Mouse (Mus musculus) midbrain, embryonic 12.5 days (tissue): ENCODE results near the gene Ppih. TPM values are rescaled to one million over a fixed set of nuclear protein-coding genes. Genes with fewer than 3 reads are reported as not detected.

ENCODE experiments used
- ATAC-seq: fragments of 200-750 bp; cut with Nextera tagmentation; 2 replicates; pipeline ENCODE4 v1.8.0; 2017; ENCODE audit warnings: low read depth, moderate TSS enrichment, moderate library complexity; ENCODE audit not compliant: low FRiP score
- H3K27ac ChIP-seq: fragments of 300-500 bp; sonication (generic); replicated peaks from 2 replicates; pipeline ENCODE4 v1.5.1; 2016; ENCODE audit warnings: mild to moderate bottlenecking
- H3K27me3 ChIP-seq: fragments of 300-500 bp; sonication (generic); 2 replicates; pipeline ENCODE4 v1.6.1; 2016; ENCODE audit warnings: mild to moderate bottlenecking
- H3K36me3 ChIP-seq: fragments of 300-500 bp; sonication (generic); 2 replicates; pipeline ENCODE4 v1.6.1; 2016
- H3K4me1 ChIP-seq: fragments of 300-500 bp; sonication (generic); 2 replicates; pipeline ENCODE4 v1.6.1; 2016
- H3K4me2 ChIP-seq: fragments of 300-500 bp; sonication (generic); replicated peaks from 2 replicates; pipeline ENCODE4 v1.6.1; 2016; ENCODE audit warnings: mild to moderate bottlenecking, moderate library complexity
- H3K4me3 ChIP-seq: fragments of 300-500 bp; sonication (generic); 2 replicates; pipeline ENCODE4 v1.5.1; 2016; ENCODE audit warnings: mild to moderate bottlenecking
- H3K9ac ChIP-seq: fragments of 300-500 bp; sonication (generic); replicated peaks from 2 replicates; pipeline ENCODE4 v1.6.1; 2016; ENCODE audit warnings: mild to moderate bottlenecking, moderate library complexity
- H3K9me3 ChIP-seq: fragments of 300-500 bp; sonication (generic); 2 replicates; pipeline ENCODE4 v1.6.1; 2016; ENCODE audit warnings: mild to moderate bottlenecking
- WGBS: fragments of 180-500 bp; shearing (Covaris S2); methylation state at CpG from one replicate; pipeline ENCODE4 v1.1.7; 2016; 5-methylcytosine and 5-hydroxymethylcytosine counted together
- polyA plus RNA-seq: library from polyadenylated mRNA; unstranded; fragments of >200 nt; fragmentation: Nextera tagmentation; extraction: Ambion mirVana; gene quantifications from 2 replicates; pipeline ENCODE4 v1.2.1, GENCODE M21; 2016

The Ppih gene
- polyA plus RNA-seq, 1 experiment from 2014 or later = 96.4 TPM

DNA sequence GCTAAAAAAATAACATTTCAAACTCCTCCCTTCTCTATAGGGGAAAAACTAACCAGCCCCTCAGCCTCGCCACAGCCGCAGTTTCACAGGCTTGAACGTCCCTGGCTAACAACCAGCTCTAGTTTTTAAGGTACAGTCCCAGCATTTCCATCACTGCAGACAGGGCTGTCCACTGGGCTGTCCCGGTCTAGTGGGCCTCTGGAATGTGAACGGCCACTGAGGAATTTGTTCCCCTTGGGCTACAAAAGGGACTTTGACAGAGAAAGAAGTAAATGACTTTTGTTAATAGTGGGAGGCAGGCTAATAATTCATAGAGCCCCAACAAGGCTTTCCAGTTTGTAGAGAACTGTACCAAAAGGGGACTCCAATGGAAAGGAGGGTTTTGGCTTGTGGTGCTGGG lies 14.9 kb downstream of the Ppih start:
- 79% methylated on average over 5 of the region's 5 CpGs for WGBS
- Histone ChIP-seq H3K9ac (no peak overlapping the region), H3K27ac (no peak overlapping the region), H3K27me3 (no peaks in the 10 kb centered on the region), H3K9me3 (no peaks in the 10 kb centered on the region), H3K4me1 (no peaks in the 10 kb centered on the region), H3K36me3 (peaks cover 26% of the 10 kb centered on the region), H3K4me3 (no peak overlapping the region), H3K4me2 (no peak overlapping the region)
- no peak for ATAC-seq

DNA sequence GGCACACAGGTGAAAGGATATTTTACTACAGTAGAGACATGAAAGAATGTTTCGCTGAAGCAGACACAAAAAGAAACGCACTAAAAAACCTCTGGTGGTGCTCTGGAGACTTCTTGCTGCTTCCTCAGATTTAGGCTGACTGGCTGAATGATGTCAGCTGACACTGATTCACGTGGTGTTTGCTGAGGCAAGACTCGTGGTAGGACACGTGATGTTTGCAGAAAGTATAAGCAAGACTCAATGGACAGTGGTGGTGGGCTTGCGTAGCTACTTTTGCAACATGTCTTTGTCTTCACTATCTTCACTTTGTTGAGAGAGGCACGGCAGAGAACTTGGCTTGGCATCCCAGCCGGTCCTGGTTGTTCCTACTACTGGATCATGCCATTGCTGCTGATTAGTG lies 17.1 kb downstream of the Ppih start:
- WGBS = 89% methylated on average over 8 of the region's 8 CpGs
- H3K4me2 ChIP-seq = no peak overlapping the region
- H3K9me3 ChIP-seq = no peaks in the 10 kb centered on the region
- no peak overlapping the region for H3K27ac ChIP-seq
- ATAC-seq = no peak
- no peaks in the 10 kb centered on the region for H3K27me3 ChIP-seq
- H3K4me3 ChIP-seq = no peak overlapping the region
- peaks cover 14% of the 10 kb centered on the region for H3K36me3 ChIP-seq
- no peaks in the 10 kb centered on the region for H3K4me1 ChIP-seq
- no peak overlapping the region for H3K9ac ChIP-seq

DNA sequence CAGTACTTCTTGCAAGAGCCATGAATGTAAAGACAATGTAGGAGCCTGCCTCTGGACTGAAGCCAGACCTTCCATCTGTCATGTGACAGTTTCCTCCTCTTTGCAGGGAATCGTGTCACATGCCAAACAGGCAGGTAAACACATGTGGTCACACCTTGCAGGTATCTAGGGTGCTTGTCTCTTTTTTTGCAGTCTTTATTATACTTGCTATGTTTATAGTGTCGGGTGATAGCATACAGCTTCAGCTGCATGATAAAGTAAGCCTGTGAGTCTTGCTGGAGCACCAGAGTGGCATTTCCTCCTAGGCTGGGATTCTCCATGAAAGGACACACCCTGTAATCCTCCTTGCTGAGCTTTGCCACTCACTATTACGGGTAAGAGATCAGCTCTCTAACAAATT lies 18.6 kb downstream of the Ppih start:
- Histone ChIP-seq H3K9me3 (no peaks in the 10 kb centered on the region), H3K9ac (no peak overlapping the region), H3K4me1 (no peaks in the 10 kb centered on the region), H3K4me3 (no peak overlapping the region), H3K4me2 (no peak overlapping the region), H3K27ac (no peak overlapping the region), H3K36me3 (peaks cover 1% of the 10 kb centered on the region), H3K27me3 (no peaks in the 10 kb centered on the region)
- WGBS = 88% methylated on average over 3 of the region's 3 CpGs
- ATAC-seq = no peak

DNA sequence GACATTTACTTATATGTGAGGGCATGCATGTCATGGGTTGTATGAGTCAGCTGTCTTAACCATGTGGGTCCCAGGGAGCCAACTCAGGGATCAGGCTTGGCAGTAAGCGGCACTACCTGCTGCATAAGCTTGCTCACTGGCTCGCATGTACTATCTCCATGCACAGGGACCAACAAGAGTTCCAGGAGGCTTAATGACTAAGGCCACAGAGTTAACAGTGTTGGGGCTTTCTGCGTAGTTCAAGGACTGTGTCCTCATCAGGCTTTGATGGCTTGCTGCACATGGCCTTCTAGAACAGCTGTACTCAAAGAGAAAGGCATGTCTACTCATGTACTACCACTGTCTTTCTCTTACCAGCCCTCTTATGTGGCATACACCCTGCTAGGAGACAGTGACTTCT lies 19.6 kb downstream of the Ppih start:
- 92% methylated on average over 3 of the region's 3 CpGs for WGBS
- no peaks in the 10 kb centered on the region for H3K27me3 ChIP-seq

DNA sequence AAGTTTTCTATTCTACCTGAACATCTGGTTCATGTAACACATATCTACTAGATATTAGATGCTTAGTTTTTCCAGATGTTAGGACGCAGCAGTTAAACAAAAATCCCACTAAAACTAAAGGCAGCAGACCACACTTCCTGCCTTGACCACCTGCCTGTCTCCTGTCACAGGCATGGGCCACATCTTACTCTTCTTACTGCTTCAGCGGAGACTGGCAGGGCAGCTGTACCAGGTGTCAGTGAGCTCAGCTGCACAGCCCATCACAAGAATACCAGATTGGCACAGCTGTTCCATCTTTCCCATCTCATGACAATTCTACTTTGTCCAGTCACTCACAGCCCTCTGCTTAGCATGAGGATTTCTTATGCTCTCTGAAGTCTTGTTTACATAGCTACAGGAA lies 23.0 kb downstream of the Ppih start:
- H3K27me3 ChIP-seq = no peaks in the 10 kb centered on the region
- peaks cover 11% of the 10 kb centered on the region for H3K4me1 ChIP-seq
- no peak overlapping the region for H3K9ac ChIP-seq
- no peaks in the 10 kb centered on the region for H3K36me3 ChIP-seq
- no peak for ATAC-seq
- no peak overlapping the region for H3K4me3 ChIP-seq
- no peak overlapping the region for H3K4me2 ChIP-seq
- H3K27ac ChIP-seq = no peak overlapping the region
- WGBS = 88% methylated on average over 2 of the region's 2 CpGs
- H3K9me3 ChIP-seq = no peaks in the 10 kb centered on the region

More for the DNA sequence above, 19.6 kb downstream of the Ppih start:
- Histone ChIP-seq H3K9me3 (no peaks in the 10 kb centered on the region), H3K4me3 (no peak overlapping the region), H3K36me3 (no peaks in the 10 kb centered on the region), H3K4me1 (no peaks in the 10 kb centered on the region), H3K27ac (no peak overlapping the region), H3K9ac (no peak overlapping the region), H3K4me2 (no peak overlapping the region)
- no peak for ATAC-seq

DNA sequence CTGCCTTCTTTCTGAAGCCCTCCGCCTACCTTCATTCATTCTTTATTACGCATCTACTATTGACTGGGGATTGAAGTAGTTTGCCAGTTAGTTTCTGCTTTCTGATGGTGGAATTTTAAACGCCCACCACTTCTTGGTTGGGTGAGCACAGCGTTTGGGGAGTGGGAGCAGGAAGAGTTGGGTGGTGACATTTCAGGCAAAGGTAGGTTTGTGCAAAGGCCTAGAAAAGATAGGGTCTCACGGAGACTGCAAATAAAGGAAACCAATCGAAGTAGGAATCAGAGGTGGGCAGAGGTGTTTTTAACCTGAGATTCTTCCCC lies 25.3 kb downstream of the Ppih start:
- WGBS = 10% methylated on average over 6 of the region's 6 CpGs
- H3K27ac ChIP-seq = peak overlapping the region; percentile 87

DNA sequence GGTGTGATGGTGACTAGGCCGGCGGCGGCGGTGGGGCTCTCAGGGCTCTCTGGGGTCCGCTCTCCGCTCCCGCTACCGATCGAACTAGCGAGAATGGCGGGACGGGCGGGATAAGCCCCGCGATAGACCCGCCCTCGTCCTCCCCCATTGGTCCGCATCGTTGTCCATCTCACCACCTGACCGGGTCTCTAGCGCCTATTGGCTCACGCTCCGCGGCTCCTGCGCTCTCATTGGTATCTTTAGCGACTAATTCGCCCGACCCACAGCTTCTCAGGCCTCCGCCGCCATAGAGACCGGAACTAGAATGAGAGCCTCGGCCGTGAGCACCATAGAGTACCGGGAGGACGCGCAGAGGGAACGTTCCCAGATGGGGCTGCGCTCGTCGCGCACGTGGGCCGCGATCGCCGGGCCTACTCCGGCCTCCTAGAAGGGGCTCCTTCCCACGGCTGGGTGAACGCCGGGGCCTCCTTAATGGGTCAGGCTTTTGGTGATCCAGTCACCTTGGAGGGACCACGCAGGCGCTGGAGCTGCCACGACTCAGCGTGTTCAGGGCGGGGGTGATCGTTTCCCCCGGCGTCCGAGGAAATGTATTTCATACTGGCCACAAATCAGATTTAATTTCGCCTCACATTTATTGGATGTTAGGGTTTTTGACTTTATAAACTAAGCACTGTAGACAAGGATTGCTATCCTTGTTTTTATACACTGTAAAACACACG lies 25.8 kb downstream of the Ppih start, which contains the start of gene Ybx1:
Ybx1 (minus strand) TSS at position 190 of the 719 bp plus-strand sequence.
- Histone ChIP-seq H3K9ac (peak within 1 kb of the TSS; percentile 98), H3K4me3 (peak within 1 kb of the TSS; percentile 100), H3K36me3 (peaks cover 7% of the 10 kb centered on the region), H3K27me3 (no peaks in the 10 kb centered on the region), H3K27ac (peak within 1 kb of the TSS; percentile 93), H3K4me2 (peak within 1 kb of the TSS; percentile 90), H3K9me3 (no peaks in the 10 kb centered on the region), H3K4me1 (peaks cover 23% of the 10 kb centered on the region)
- peak; percentile 100 for ATAC-seq
- WGBS = under 1% methylated on average over 60 of the region's 61 CpGs

More for the DNA sequence above, 25.3 kb downstream of the Ppih start:
- Histone ChIP-seq H3K9ac (peak overlapping the region; percentile 66), H3K4me2 (peak overlapping the region; percentile 70), H3K36me3 (peaks cover 7% of the 10 kb centered on the region), H3K4me1 (peaks cover 23% of the 10 kb centered on the region), H3K27me3 (no peaks in the 10 kb centered on the region), H3K9me3 (no peaks in the 10 kb centered on the region), H3K4me3 (peak overlapping the region; percentile 100)
- no peak for ATAC-seq

DNA sequence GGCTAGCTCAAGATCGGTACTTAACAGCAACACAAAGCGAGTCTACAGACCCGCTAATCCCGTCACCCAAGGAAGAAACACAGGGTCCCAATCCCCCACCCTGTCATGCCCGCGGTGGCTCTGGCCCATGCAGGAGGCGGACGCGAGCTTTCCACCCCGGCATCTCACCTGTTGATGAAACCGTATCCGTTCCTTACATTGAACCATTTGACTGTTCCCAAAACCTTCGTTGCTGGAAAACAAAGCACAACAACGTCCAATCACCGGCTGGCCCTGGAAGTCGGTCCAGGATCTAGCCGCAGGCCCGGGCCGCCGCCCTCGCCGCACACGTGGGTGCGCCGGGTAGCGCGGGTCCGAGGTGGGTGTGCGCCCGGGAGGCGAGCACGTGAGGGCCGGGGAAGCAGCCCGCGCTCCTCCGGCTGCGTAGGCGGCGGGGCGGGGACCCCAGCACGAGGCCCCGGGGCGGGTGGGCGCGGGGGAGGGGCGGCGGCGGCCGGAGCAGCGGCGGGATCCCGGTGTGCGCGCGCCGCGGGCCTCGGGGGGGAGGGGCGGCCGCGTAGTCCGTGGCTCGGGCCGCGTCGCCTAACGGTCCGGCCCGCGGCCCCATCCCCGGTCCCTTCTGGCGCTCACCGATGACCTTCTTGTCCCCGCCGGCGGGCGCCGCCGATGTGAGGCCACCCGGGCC lies 26.6 kb downstream of the Ppih start:
- H3K27ac ChIP-seq = peak overlapping the region; percentile 93
- H3K36me3 ChIP-seq = peaks cover 7% of the 10 kb centered on the region
- peak; percentile 38 for ATAC-seq
- H3K4me1 ChIP-seq = peaks cover 23% of the 10 kb centered on the region
- no peaks in the 10 kb centered on the region for H3K27me3 ChIP-seq
- under 1% methylated on average over 38 of the region's 80 CpGs for WGBS
- H3K4me2 ChIP-seq = peak overlapping the region; percentile 90
- H3K4me3 ChIP-seq = peak overlapping the region; percentile 100
- H3K9me3 ChIP-seq = no peaks in the 10 kb centered on the region
- H3K9ac ChIP-seq = peak overlapping the region; percentile 98

DNA sequence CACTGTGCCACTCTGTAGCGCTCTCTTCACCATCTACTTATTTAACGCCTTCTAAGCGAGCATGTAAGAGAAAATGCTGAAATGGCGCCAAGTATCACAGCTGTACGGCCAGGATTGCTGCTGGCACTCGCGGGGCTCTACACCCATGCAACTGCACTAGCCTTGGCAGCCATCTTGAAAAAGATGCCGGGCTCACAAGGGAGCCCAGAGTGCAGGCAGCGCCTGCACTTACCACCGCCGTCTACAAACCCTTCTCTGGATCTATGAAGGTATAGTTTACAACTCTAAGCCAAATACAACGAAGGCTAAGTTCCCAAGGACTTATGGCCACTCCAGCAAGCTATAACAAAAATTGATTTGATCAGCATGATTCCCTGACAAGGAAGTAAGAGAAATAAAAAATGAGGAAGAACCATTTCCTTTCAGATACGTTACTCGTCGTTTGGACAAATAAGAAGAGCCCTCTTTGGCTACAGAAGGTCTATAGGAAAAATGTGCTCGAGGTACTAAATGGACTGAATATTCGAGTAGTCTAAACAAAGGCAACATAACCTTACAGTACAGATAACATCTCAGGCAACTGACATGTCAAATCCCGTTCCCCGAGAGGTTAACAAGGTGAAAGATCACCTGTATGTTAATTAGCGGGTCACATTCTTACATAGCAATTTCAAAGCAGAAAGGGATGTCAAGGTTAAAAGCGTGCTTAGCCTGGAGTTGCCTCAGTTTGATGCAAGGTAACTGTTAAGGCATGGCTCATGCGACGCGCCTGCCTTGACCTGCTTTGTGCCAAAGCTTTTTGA lies 27.4 kb downstream of the Ppih start:
- Histone ChIP-seq H3K27ac (peak overlapping the region; percentile 93), H3K9ac (peak overlapping the region; percentile 98), H3K4me3 (peak overlapping the region; percentile 100), H3K9me3 (no peaks in the 10 kb centered on the region), H3K4me1 (peaks cover 23% of the 10 kb centered on the region), H3K27me3 (no peaks in the 10 kb centered on the region), H3K4me2 (peak overlapping the region; percentile 90), H3K36me3 (peaks cover 9% of the 10 kb centered on the region)
- no peak for ATAC-seq
- WGBS = 2% methylated on average over 24 of the region's 24 CpGs

DNA sequence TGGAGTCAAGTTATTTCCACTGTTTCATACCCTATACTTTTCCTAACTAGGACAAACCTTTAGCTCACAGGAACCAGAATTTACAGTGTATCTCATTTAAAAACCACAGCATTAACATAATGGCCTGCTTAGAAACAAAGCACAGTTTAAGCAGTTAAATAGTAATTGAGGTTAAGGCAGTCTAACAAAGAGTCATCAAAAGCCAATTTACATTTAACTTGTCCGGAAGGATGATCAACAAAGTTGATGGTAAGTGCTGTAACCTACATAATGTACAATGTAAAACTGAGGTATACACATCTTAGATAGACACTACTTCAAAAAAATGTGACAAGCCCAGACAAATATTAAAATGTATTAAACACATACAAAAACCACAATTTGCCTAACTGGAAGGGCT lies 28.4 kb downstream of the Ppih start:
- H3K4me3 ChIP-seq = peak overlapping the region; percentile 100
- H3K9me3 ChIP-seq = no peaks in the 10 kb centered on the region
- peak overlapping the region; percentile 90 for H3K4me2 ChIP-seq
- peaks cover 14% of the 10 kb centered on the region for H3K36me3 ChIP-seq
- peaks cover 25% of the 10 kb centered on the region for H3K4me1 ChIP-seq
- ATAC-seq = no peak
- H3K9ac ChIP-seq = peak overlapping the region; percentile 98
- no peaks in the 10 kb centered on the region for H3K27me3 ChIP-seq
- WGBS = 86% methylated on average over 1 of the region's 1 CpGs
- no peak overlapping the region for H3K27ac ChIP-seq

DNA sequence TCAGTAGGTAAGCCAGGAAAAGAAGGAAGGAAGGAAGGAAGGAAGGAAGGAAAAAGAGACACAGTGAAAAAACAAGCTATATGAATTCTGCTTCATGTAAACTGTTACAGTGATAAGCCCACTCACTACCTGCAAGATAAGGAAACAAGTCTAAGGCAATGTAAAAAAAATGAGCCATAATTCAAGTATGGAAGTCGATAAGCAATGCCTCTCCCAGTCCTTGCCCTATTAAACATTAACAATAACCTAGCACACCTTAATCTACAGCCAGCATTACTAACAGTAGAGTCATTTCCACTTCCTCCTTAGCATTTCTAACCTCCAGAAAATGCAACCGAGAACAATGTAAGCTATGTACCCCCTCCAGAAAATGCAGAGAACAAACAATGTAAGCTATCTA lies 35.0 kb downstream of the Ppih start:
- H3K4me2 ChIP-seq = no peak overlapping the region
- H3K36me3 ChIP-seq = peaks cover 61% of the 10 kb centered on the region
- ATAC-seq = no peak
- 0 out of 2 replicates have a peak, but pooled peaks cover 3% of the 10 kb centered on the region for H3K4me1 ChIP-seq
- H3K9ac ChIP-seq = no peak overlapping the region
- no peaks in the 10 kb centered on the region for H3K27me3 ChIP-seq
- H3K27ac ChIP-seq = no peak overlapping the region
- H3K4me3 ChIP-seq = no peak overlapping the region
- H3K9me3 ChIP-seq = no peaks in the 10 kb centered on the region
- WGBS = 88% methylated on average over 2 of the region's 2 CpGs

DNA sequence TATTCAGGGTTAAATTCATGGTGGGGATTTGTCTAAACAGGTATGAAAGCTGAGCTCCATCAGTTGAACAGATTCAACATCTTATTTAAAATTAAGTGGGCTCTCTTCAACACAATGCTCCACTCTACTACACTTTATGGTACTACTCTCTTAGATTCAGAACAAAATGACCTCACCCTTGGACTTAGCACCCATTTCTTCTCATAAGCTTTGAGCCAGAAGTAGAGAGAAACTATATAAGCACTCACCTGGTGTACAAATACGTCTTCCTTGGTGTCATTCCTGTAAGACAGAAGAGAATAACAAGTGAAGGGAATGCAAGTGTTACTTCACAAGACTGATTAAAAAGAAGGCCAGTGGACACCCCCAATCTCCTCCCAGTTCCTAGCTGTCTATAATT lies 35.5 kb downstream of the Ppih start:
- H3K4me2 ChIP-seq = no peak overlapping the region
- H3K4me1 ChIP-seq = 0 out of 2 replicates have a peak, but pooled peaks cover 3% of the 10 kb centered on the region
- WGBS = 100% methylated on average over 1 of the region's 1 CpGs
- H3K36me3 ChIP-seq = peaks cover 66% of the 10 kb centered on the region
- no peak for ATAC-seq
- no peak overlapping the region for H3K4me3 ChIP-seq
- H3K27ac ChIP-seq = no peak overlapping the region
- no peaks in the 10 kb centered on the region for H3K9me3 ChIP-seq
- no peaks in the 10 kb centered on the region for H3K27me3 ChIP-seq
- H3K9ac ChIP-seq = no peak overlapping the region
